Mouse (Mus musculus) liver, embryonic 14.5 days (tissue): ENCODE measurements around the gene Lrrtm3. TPM values are rescaled to one million over a fixed set of nuclear protein-coding genes. Genes with fewer than 3 reads are reported as not detected.

Experiments used
- ATAC-seq: fragments of 200-750 bp; cut with Nextera tagmentation; 2 replicates; pipeline ENCODE4 v1.8.0; 2017; ENCODE audit warnings: moderate number of reproducible peaks, mild to moderate bottlenecking, moderate library complexity; ENCODE audit not compliant: insufficient read depth
- DNase-seq, 3 experiments: peaks; one replicate each; pipeline ENCODE4 v3.0.0-alpha.2; 2012 to 2013; ENCODE audit warnings: low read depth in 3 of 3, low spot score in 3 of 3
- H3K27ac ChIP-seq: fragments of 300-500 bp; sonication (generic); 2 replicates; pipeline ENCODE4 v1.5.1; 2014; ENCODE audit warnings: moderate library complexity, mild to moderate bottlenecking, control low read depth, inconsistent platforms
- H3K27me3 ChIP-seq: fragments of 300-500 bp; sonication (generic); 2 replicates; pipeline ENCODE4 v1.6.1; 2014; ENCODE audit warnings: mild to moderate bottlenecking, low read length, moderate library complexity; ENCODE audit not compliant: control insufficient read depth, insufficient read depth
- H3K36me3 ChIP-seq: fragments of 300-500 bp; sonication (generic); replicated peaks from 2 replicates; pipeline ENCODE4 v1.6.1; 2014; ENCODE audit warnings: low read depth; ENCODE audit not compliant: control insufficient read depth, insufficient read depth
- H3K4me1 ChIP-seq, 2 experiments: fragments of 200-500 bp in 1 of 2; fragments of 300-500 bp in 1 of 2; sonication (generic) in 1 of 2; replicated peaks; 2 replicates each; pipeline ENCODE4 v1.6.1; 2012 to 2014; ENCODE audit warnings: antibody characterized with exemption in 1 of 2, inconsistent platforms in 1 of 2, low read length in 1 of 2; ENCODE audit not compliant: control insufficient read depth in 2 of 2, insufficient read depth in 2 of 2
- H3K4me2 ChIP-seq: fragments of 300-500 bp; sonication (generic); 2 replicates; pipeline ENCODE4 v1.6.1; 2014; ENCODE audit warnings: low read depth, mild to moderate bottlenecking, control low read depth, moderate library complexity
- H3K4me3 ChIP-seq, 2 experiments: fragments of 200-500 bp in 1 of 2; fragments of 300-500 bp in 1 of 2; sonication (generic) in 1 of 2; 2 replicates each; pipeline ENCODE4 v1.5.1; 2012 to 2014; ENCODE audit warnings: low read depth in 2 of 2, low read length in 2 of 2, mild to moderate bottlenecking in 2 of 2, control low read depth in 1 of 2, inconsistent platforms in 1 of 2, moderate library complexity in 1 of 2; ENCODE audit not compliant: insufficient read depth in 1 of 2
- H3K9ac ChIP-seq: fragments of 300-500 bp; sonication (generic); replicated peaks from 2 replicates; pipeline ENCODE4 v1.6.1; 2014; ENCODE audit warnings: mild to moderate bottlenecking, control low read depth, moderate library complexity
- H3K9me3 ChIP-seq: fragments of 300-500 bp; sonication (generic); 2 replicates; pipeline ENCODE4 v1.6.1; 2016; ENCODE audit warnings: low read length, mixed read lengths; ENCODE audit not compliant: control insufficient read depth
- CTCF ChIP-seq: IDR thresholded peaks from 2 replicates; pipeline ENCODE4 v1.5.1; 2016; ENCODE audit warnings: antibody characterized with exemption, low read depth, control low read depth
- EP300 ChIP-seq: IDR thresholded peaks from 2 replicates; pipeline ENCODE4 v1.6.1; 2016; ENCODE audit warnings: antibody characterized with exemption, low read depth
- WGBS: fragments of 180-500 bp; shearing (Covaris S2); extraction: QIAGEN DNeasy Blood & Tissue Kit; methylation state at CpG from one replicate; pipeline ENCODE4 v1.1.7; 2014; ENCODE audit not compliant: insufficient replicate concordance; 5-methylcytosine and 5-hydroxymethylcytosine counted together
- polyA plus RNA-seq, 2 experiments: library from polyadenylated mRNA; depleted of rRNA in 1 of 2; stranded (reverse) in 1 of 2; unstranded in 1 of 2; fragments of >200 nt; fragmentation: Nextera tagmentation in 1 of 2; extraction: Ambion mirVana in 1 of 2; gene quantifications; 2 replicates each; pipeline versions ENCODE4 v1.2.1 to v1.2.3; 2012 to 2014

Gene Lrrtm3
- polyA plus RNA-seq, 2 experiments = 0.01 TPM; not detected in 1

DNA sequence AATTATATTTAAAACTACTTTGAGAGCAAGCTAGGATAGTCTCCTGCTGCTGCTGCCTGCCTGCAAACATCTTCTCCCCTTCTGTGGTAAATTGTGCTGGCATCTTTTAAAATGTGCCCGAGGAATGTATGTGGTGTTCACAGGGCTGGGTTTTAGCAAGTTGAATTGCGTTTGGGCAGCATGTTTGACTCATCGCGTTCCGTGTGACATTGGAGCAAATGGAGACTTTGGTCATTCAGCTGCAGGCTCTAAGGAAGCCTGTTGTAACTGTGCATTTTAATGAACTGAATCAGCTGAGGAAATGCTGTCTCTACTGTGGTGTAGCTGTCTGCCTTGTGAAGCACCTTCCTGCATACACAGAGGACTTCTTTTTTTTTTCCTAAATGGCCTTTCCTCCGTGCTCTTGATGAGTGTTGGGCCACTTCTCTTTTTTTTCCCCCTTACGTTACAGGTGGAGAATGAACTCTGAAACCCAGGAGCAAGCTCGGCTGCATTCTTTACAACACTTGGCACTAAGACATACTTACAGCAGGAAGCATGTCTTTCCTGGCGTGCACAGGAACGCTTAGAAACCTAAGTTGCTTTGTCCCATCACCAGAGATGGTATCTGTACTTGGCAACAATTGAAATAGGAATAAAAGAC lies 13.5 kb downstream of the Lrrtm3 start:
- DNase-seq (no peak), ATAC-seq (no peak)
- Histone ChIP-seq H3K36me3 (no peaks in the 10 kb centered on the region), H3K9ac (no peak overlapping the region), H3K27ac (no peak overlapping the region), H3K4me3 (no peak overlapping the region), H3K4me1 (no peaks in the 10 kb centered on the region), H3K27me3 (no peaks in the 10 kb centered on the region), H3K9me3 (no peaks in the 10 kb centered on the region), H3K4me2 (no peak overlapping the region)
- TF ChIP-seq EP300 (no peak), CTCF (no peak)
- 33% methylated on average over 10 of the region's 10 CpGs for WGBS

GRCm38 (mm10) chr10:64075944-64076343 lies 14.1 kb downstream of the Lrrtm3 start:
- H3K9me3 ChIP-seq = no peaks in the 10 kb centered on the region
- no peak overlapping the region for H3K9ac ChIP-seq
- H3K36me3 ChIP-seq = no peaks in the 10 kb centered on the region
- no peaks in the 10 kb centered on the region for H3K27me3 ChIP-seq
- TF ChIP-seq CTCF (no peak), EP300 (no peak)
- DNase-seq (no peak), ATAC-seq (no peak)
- WGBS = 35% methylated on average over 5 of the region's 5 CpGs
- H3K4me2 ChIP-seq = no peak overlapping the region
- no peak overlapping the region for H3K4me3 ChIP-seq
- H3K4me1 ChIP-seq = no peaks in the 10 kb centered on the region
- no peak overlapping the region for H3K27ac ChIP-seq

GRCm38 (mm10) chr10:64063704-64064103 lies 26.4 kb downstream of the Lrrtm3 start:
- no peak for TF ChIP-seq EP300
- TF ChIP-seq CTCF = no peak
- no peaks in the 10 kb centered on the region for H3K4me1 ChIP-seq
- no peak overlapping the region for H3K27ac ChIP-seq
- no peaks in the 10 kb centered on the region for H3K36me3 ChIP-seq
- H3K4me2 ChIP-seq = no peak overlapping the region
- 72% methylated on average over 9 of the region's 9 CpGs for WGBS
- no peaks in the 10 kb centered on the region for H3K27me3 ChIP-seq
- ATAC-seq (no peak), DNase-seq (no peak)
- no peak overlapping the region for H3K9ac ChIP-seq
- no peaks in the 10 kb centered on the region for H3K9me3 ChIP-seq
- H3K4me3 ChIP-seq = no peak overlapping the region

GRCm38 (mm10) chr10:64049946-64050345 lies 40.1 kb downstream of the Lrrtm3 start:
- Histone ChIP-seq H3K27ac (no peak overlapping the region), H3K27me3 (no peaks in the 10 kb centered on the region), H3K9ac (no peak overlapping the region), H3K36me3 (no peaks in the 10 kb centered on the region), H3K9me3 (no peaks in the 10 kb centered on the region), H3K4me2 (no peak overlapping the region), H3K4me1 (no peaks in the 10 kb centered on the region), H3K4me3 (no peak overlapping the region)
- DNase-seq = no peak
- WGBS = 72% methylated on average over 6 of the region's 6 CpGs
- ATAC-seq = no peak
- TF ChIP-seq CTCF = no peak

DNA sequence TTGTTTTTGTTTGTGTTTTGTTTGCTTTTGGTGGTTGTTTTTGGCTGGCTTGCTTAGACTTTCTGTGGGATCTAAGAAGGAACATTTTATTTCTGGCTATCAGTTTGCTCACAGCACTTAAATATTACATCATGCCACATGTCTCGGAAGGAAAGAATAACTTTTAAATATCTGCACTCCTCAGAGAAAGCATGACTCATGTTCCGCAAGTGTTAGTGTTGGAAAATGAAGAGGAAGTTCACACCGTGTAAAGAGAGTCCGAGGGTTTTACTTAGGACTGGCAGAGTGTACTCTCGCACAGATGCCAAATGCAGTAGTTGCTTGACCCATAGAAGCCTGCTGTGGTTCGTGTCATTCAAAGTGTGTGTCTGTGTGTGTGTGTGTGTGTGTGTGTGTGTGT lies 40.9 kb downstream of the Lrrtm3 start:
- Histone ChIP-seq H3K4me1 (no peaks in the 10 kb centered on the region), H3K36me3 (no peaks in the 10 kb centered on the region), H3K4me3 (no peak overlapping the region), H3K9me3 (no peaks in the 10 kb centered on the region), H3K4me2 (no peak overlapping the region), H3K27ac (no peak overlapping the region), H3K27me3 (no peaks in the 10 kb centered on the region), H3K9ac (no peak overlapping the region)
- ATAC-seq = no peak
- WGBS = 56% methylated on average over 6 of the region's 6 CpGs
- TF ChIP-seq CTCF (no peak), EP300 (no peak)
- DNase-seq = no peak
